Mouse (Mus musculus) layer of hippocampus, postnatal 14 days (tissue): ENCODE data around the gene Clasp1. TPM values are rescaled to one million over a fixed set of nuclear protein-coding genes. Genes with fewer than 3 reads are reported as not detected.
A peak's percentile ranks its signal among the peaks of the same experiment; 100 is the strongest.

Experiments used
- DNase-seq, 2 experiments: peaks; one replicate each; pipeline ENCODE4 v3.0.0; 2021 to 2022; ENCODE audit warnings: low spot score in 2 of 2, mixed read lengths in 1 of 2
- total RNA-seq, 2 experiments: library from RNA; stranded (reverse); gene quantifications; 2 replicates each; pipeline ENCODE4 v1.2.3; 2021

The Clasp1 gene
- total RNA-seq, 2 experiments from 2014 or later = 129 to 133 TPM

- DNase-seq = no peak
Measured at GRCm38 (mm10) chr1:118402556-118402955, 13.7 kb downstream of the Clasp1 start.

DNA sequence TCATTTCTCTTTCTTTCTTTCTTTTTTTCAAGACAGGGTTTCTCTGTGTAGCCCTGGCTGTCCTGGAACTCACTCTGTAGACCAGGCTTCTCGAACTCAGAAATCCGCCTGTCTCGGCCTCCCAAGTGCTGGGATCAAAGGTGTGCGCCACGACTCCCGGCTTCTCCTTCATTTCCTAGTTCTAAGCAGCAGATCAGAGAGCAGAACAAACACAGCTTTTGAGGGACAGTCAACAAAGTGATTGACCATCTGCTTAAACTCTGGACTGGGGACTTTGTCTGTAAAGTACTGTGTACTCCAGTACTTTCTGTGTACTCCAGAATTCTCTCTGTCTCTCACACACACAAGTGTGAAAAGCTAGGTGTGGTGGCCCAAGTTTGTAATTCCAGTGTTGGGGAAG is 14.1 kb downstream of the Clasp1 start:
- no peak for DNase-seq

DNA sequence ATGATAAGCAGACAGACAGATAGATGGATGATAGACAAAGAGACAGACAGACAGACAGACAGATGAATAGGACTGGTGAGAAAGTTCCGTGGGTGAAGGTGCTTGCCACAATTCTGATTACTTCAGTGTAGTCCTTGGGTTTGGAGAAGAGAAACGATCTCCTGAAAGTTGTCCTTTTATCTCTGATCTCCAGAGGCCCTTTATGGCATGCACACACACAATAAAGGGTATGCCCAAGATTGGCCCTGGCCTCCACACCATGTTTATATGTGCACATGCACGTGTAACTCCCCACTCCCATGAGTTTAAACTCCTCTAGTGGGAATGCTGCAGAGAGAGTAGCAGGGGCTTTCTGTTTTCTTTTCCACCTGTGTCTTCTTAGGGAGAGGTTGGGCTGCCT is 14.6 kb downstream of the Clasp1 start:
- DNase-seq = no peak

- no peak for DNase-seq
Measured at GRCm38 (mm10) chr1:118407586-118408250, 18.9 kb downstream of the Clasp1 start.

GRCm38 (mm10) chr1:118409249-118409648 is 20.4 kb downstream of the Clasp1 start:
- no peak for DNase-seq

GRCm38 (mm10) chr1:118410824-118411223 is 22.0 kb downstream of the Clasp1 start:
- no peak for DNase-seq

DNA sequence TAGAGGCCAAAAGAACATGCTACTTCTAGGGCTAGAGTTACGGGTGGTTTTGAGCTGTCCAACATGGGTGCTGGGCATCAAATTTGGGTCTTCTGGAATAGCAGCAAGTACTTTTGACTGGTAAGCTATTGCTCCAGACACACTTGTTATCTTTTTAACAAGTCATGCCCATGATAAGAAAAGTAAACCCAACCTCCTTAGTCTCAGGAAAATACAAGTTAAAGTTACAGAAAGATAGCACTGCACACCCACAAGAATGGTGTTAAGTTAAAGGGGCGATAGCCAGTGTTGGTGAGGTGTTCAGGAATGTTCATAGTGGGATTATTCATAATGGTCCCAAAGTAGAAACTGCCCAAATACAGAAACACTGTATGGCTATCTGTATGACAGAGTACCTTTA is 24.3 kb downstream of the Clasp1 start:
- no peak for DNase-seq

- no peak for DNase-seq
Measured at GRCm38 (mm10) chr1:118417047-118417730, 28.3 kb downstream of the Clasp1 start.

DNA sequence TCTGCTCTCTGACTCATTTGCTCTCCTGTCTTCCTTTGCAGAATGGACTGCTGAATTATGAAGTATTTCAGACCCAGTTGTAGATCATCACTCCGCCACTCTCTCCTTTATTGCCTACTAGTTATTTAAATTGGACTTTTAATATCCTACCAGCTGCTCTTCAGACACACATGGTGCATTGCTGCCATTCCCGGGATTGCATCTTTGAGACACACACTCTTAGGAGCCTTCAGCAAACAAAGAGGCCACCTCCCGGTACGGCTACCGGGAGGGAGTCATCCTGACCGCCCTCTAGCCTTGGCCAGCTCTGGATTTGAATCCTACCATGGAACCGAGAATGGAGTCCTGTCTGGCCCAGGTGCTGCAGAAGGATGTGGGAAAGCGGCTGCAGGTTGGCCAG is 30.5 kb downstream of the Clasp1 start:
- DNase-seq = no peak

- no peak for DNase-seq
Measured at GRCm38 (mm10) chr1:118421149-118421548, 32.3 kb downstream of the Clasp1 start.

DNA sequence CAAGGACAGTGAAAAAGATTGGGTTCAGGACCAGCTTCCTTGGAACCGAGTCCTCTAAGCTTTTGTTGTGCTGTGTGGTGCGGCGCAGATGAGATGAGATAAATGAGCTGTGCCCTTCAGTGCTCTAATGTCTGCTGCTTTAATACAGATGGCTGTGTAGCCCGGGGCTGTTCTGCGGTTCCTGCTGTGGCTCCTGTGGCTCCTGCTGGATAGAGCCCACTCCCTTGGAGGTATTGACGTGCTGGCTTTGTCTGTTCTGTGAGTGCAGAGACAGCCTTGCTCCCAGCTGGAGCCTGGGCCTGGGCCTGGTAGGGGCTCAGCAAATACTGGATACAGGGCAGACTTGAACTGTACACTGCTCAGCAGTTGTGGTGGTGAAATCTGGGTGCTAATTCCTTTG is 34.0 kb downstream of the Clasp1 start:
- DNase-seq = no peak

DNA sequence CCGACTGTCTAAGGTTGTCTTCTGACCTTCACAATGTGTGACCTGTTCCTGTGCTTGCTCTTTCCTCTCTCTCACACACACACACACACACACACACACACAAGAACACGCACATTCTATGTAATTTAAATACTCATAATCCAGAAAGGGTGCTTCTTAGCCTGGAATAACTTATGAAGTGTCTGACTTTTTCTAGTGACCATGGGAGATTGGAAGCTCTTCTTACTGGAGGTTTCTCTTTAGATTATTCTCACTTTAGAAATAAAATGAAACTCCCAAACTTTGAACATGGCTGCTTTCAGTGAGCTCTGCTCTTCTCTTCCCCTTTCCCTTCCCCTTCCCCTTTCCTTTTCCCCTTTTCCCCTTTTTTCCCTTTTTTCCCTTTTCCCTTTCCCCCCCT is 37.1 kb downstream of the Clasp1 start:
- DNase-seq = no peak

DNA sequence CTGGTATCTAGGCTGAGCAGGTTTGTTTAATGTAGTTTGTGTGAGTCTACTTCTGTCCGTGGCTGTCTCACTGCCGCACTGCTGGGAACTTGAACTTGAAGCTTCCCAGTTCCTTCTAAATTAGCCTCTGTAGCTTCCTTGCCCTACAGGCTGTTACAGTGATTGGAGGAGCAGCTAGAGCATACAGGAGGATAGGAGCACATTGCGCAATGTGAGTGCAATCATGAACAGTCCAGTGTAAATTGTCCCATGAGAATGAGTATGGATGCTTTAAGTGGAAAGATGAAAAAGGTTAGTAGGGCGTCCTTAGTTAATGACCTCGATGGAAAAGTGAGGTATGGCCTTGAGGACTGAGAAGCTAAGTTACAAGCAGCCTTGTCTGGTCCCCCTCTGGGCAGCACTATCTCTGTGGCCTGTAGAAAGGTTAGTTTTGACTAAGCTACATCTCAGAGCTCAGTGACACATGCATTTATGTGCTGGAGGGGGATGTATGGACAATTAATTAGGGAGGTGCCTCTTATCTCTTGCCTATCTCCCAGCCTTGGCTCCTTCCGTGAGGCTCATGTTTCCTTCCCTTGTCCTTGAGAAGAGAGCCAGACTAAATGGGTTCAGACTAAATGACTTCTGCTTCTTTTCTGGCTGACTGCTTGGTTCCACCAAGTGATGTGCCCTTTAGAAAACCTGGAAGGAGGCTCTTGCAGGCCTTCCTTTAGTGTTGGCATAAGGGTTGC is 39.7 kb downstream of the Clasp1 start:
- DNase-seq = no peak

- no peak for DNase-seq
Measured at GRCm38 (mm10) chr1:118431548-118431947, 42.7 kb downstream of the Clasp1 start.

DNA sequence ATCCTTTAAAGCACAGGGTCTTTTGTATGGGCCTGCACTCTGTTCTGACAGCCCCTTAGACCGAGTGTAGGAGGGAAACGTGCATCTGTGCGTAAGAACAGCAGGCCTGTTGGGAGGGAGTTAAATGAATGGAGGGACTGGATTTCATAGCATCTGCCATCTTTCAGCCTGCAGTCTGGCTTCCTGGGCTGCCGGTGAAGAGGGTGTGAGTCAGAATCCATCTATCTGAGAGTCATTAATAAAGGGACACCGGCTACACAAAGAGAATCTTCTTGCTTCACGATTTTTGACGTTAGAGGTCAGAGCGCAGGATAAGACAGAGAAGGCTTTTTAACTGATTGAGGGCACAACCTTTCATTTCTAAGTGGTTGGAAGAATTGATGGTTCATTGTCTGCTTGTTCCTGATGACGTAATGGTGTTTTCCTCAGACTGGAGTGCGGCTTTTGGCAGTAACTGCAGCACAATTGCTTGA is 46.2 kb downstream of the Clasp1 start:
- DNase-seq = peak; percentile 60 to 62

GRCm38 (mm10) chr1:118437856-118438255 is 49.0 kb downstream of the Clasp1 start:
- peak; percentile 24 to 76 for DNase-seq

- DNase-seq = no peak
Measured at GRCm38 (mm10) chr1:118438332-118438731, 49.5 kb downstream of the Clasp1 start.

- no peak for DNase-seq
Measured at GRCm38 (mm10) chr1:118440547-118440946, 51.7 kb downstream of the Clasp1 start.

DNA sequence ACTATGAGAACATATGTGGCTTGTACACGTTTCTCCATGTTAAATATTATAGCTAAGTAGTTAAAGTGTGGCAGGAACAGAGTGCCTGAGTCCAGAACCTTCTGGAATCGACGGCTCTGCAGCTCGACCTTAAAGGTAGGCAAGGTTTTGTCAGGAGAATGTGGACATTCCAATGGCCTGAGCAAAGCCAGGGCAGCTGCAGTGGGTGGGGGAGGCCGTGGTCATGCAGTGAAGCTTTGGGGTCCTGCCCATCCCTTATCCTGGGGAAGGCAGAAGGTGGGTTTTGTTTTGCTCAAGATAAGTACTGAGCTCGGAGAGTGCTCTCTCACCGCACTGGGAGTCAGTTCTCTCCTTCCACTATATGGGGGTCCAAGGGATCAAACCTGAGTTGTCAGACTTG is 55.6 kb downstream of the Clasp1 start:
- DNase-seq = no peak

DNA sequence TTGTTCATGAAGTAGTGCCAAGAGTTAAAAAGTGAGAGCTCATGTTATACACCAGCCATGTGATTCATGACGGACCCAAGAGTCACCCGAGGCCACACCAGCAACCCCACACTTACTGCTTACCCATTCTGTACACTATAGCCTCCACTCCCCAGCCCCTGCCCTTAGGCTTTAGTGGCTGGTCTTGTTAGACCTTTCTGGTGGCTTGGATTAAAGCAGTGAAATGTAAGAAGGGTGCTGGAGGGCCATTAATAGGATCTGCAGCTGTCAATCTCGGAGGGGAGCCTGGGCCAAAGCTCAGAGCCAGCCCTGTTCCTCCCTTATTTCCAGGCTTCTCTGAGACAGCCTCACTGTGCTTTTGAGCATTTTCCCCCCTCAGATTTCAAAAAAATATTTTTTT is 56.1 kb downstream of the Clasp1 start:
- DNase-seq = no peak

DNA sequence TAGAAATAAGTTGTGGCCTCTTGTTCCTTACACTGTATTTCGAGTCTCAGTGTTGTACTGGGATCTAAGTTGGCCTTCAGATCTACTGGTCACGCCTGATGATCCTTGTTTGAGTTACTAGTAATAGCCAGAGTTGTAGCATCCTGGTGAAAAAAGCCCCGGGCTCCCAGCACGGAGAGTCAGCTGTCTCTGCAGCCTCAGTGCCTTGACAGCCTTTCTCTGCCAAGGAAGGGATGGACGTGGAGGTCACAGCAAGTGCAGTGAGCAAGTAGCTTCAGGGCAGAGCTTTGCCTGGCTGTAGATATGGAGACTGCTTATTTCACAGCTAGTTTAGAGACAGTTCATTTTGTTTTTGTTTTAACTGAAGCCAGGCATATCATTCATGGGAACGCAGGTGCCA is 56.6 kb downstream of the Clasp1 start:
- DNase-seq = no peak

GRCm38 (mm10) chr1:118446006-118446405 is 57.1 kb downstream of the Clasp1 start:
- DNase-seq = no peak
